10 mouse cellular contexts compared by ENCODE assay signal in genomic region chr4:35096226-35097175, GRCm38 (mm10). TPM values are rescaled to one million over a fixed set of nuclear protein-coding genes. Genes with fewer than 3 reads are reported as not detected.
DNase-seq lines count a peak whose midpoint lies in the region; TF ChIP-seq lines count a peak whose summit lies in the region.
"Had no signal": no experiment of that assay in that cellular context is flagged by ENCODE, and none has a peak within 500 bp of the region (broad histone marks: within the 10 kb centered on the region; RNA-seq: fewer than 3 reads in every experiment).

No protein-coding gene starts in this region.

- H3K4me3 ChIP-seq in lung, adult 2 months (replicated peaks; ENCODE audit: extremely low read depth, low read depth, low read length) = no peak overlapping the region
- H3K4me3 ChIP-seq: midbrain, embryonic 12.5 days had no signal

- WGBS in lung, adult 2 months = 61% methylated on average over 28 of the region's 28 CpGs

- peak; percentile 89 for DNase-seq in heart, adult 11 months
- no peak for DNase-seq in heart, postnatal 10 days
- peak; percentile 53 for DNase-seq in brain, adult 2 months (ENCODE audit: low read depth, low spot score)
- peak; percentile 54 for DNase-seq in lung, adult 2 months
- DNase-seq in splenic B cell, adult 2 months (ENCODE audit: low read depth, low spot score) = peak; percentile 88
- no peak for DNase-seq in embryo, embryonic 11 days
- no peak for DNase-seq in c-Kit-positive CD71-positive TER-119-positive erythroid progenitor cells, embryonic 14.5 days (ENCODE audit: low spot score)
- DNase-seq in embryo, embryonic 10.5 days (ENCODE audit: low spot score) = no peak

- no peaks in the 10 kb centered on the region for H3K27me3 ChIP-seq in splenic B cell, adult 2 months (ENCODE audit: control insufficient read depth, insufficient read depth, low read length, poor library complexity, severe bottlenecking)

- 0 out of 2 replicates have a peak, but pooled peaks have one; percentile 11 for TF ChIP-seq POLR2A in lung, adult 2 months (IDR thresholded peaks at IDR 0.05; ENCODE audit: borderline replicate concordance, extremely low read depth, low read depth, low read length)

- no peaks in the 10 kb centered on the region for H3K36me3 ChIP-seq in splenic B cell, adult 2 months (ENCODE audit: control insufficient read depth, insufficient read depth, low read length, poor library complexity, severe bottlenecking)
- H3K36me3 ChIP-seq: midbrain, embryonic 12.5 days had no signal

- peaks cover 22% of the 10 kb centered on the region for H3K4me1 ChIP-seq in lung, adult 2 months (ENCODE audit: control insufficient read depth, insufficient read depth, low read length)

- intact Hi-C loops in heart, postnatal 10 days (cut with DNase I) = no loop called here

- TF ChIP-seq CTCF in lung, adult 2 months (IDR thresholded peaks at IDR 0.05; ENCODE audit: insufficient read depth, low read length) = no peak

RNA-seq across cellular contexts. Expression of gene Ifnk, which starts 55.4 kb away (rescaled TPM):
- not detected for total RNA-seq in heart, postnatal 10 days (2021)
- not detected in 2 replicates for polyA plus RNA-seq in lung, adult 2 months (2012; rRNA removed)
- polyA plus RNA-seq: frontal cortex, adult 2 months had no signal

Comparison
In these comparisons a context has a peak if more than half of its experiments do, and no peak if none do; other contexts are left out.
1. DNase-seq: peak in heart, adult 11 months (single experiment), brain, adult 2 months (single experiment), lung, adult 2 months (single experiment) and splenic B cell, adult 2 months (single experiment); none in heart, postnatal 10 days (0 of 2), embryo, embryonic 11 days (single experiment), c-Kit-positive CD71-positive TER-119-positive erythroid progenitor cells, embryonic 14.5 days (single experiment) and embryo, embryonic 10.5 days (single experiment).